Mouse (Mus musculus): ENCODE measurements around the gene Mid1.

- TF ChIP-seq CHD2 (IDR thresholded peaks at IDR 0.05; ENCODE audit: low read depth, low read length) (no peak), ZNF384 (IDR thresholded peaks at IDR 0.05; ENCODE audit: low read depth, low read length) (no peak), ZC3H11A (IDR thresholded peaks at IDR 0.05; ENCODE audit: borderline replicate concordance, low read depth, low read length) (no peak), HCFC1 (IDR thresholded peaks at IDR 0.05; ENCODE audit: borderline replicate concordance, insufficient read depth, low read length) (no peak)
These were observed 141.9 kb downstream of the Mid1 start for GRCm38 (mm10) chrX:169826947-169827346.
